Mouse (Mus musculus) thymus, adult 2 months (tissue): ENCODE data around the gene Atraid.

Experiments used
- CTCF ChIP-seq: fragments of 200-500 bp; IDR thresholded peaks from 2 replicates; pipeline ENCODE4 v1.5.1; 2012; ENCODE audit warnings: mild to moderate bottlenecking, control low read depth, low read length, moderate library complexity, borderline replicate concordance; ENCODE audit not compliant: control insufficient read depth, poor library complexity, insufficient read depth; ENCODE audit errors: extremely low read depth
- POLR2A ChIP-seq: fragments of 200-500 bp; IDR thresholded peaks from 2 replicates; pipeline ENCODE4 v1.6.1; 2012; ENCODE audit warnings: mild to moderate bottlenecking, low read length, control low read depth, moderate library complexity; ENCODE audit not compliant: control insufficient read depth, poor library complexity, insufficient read depth; ENCODE audit errors: extremely low read depth

- TF ChIP-seq CTCF (no peak), POLR2A (no peak)
These were observed 890 bp downstream of the Atraid start, which contains the start of gene Slc5a6 for GRCm38 (mm10) chr5:31048763-31049641.
